10 mouse cellular contexts compared by ENCODE assay signal in the genomic region with DNA sequence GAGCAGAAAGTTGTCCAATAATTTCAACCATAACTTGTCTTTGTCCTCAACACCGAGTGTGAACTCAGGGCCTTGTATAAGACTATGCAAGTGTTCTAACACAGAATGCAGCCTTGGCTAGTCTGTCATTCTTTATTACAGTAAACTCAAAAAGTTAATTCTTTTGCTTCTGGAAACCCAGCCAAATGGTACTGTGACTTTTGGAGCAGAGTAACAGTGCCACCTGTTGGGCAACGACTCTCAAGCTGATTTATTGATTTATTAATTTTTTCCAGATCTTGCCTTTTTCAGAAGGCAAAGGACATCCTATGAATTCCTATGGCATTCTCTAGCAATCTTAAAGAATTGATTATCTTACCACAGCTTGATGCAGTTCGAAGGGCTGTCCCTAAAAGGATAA. TPM values are rescaled to one million over a fixed set of nuclear protein-coding genes. Genes with fewer than 3 reads are reported as not detected.
A peak's percentile ranks its signal among the peaks of the same experiment; 100 is the strongest.
DNase-seq lines count a peak whose midpoint lies in the region; ATAC-seq and TF ChIP-seq lines count a peak whose summit lies in the region.
"Had no signal": no experiment of that assay in that cellular context is flagged by ENCODE, and none has a peak within 500 bp of the region (broad histone marks: within the 10 kb centered on the region; RNA-seq: fewer than 3 reads in every experiment).

No protein-coding gene starts in this region.

- no peak overlapping the region for H3K9ac ChIP-seq in liver, embryonic 12.5 days
- H3K9ac ChIP-seq: lung, embryonic 15.5 days; stomach, embryonic 15.5 days had no signal

- no peaks in the 10 kb centered on the region for H3K4me1 ChIP-seq in liver, embryonic 12.5 days
- H3K4me1 ChIP-seq: stomach, embryonic 15.5 days had no signal

- TF ChIP-seq POLR2A in brain, embryonic 14.5 days (IDR thresholded peaks at IDR 0.05; ENCODE audit: borderline replicate concordance, extremely low read depth, insufficient read depth, insufficient read length, poor library complexity, severe bottlenecking) = no peak

- H3K27me3 ChIP-seq in liver, embryonic 12.5 days (replicated peaks) = no peaks in the 10 kb centered on the region
- H3K27me3 ChIP-seq in splenic B cell, adult 2 months (ENCODE audit: control insufficient read depth, insufficient read depth, low read length, poor library complexity, severe bottlenecking) = no peaks in the 10 kb centered on the region
- H3K27me3 ChIP-seq: lung, embryonic 15.5 days; stomach, embryonic 15.5 days had no signal

- no peak overlapping the region for H3K4me2 ChIP-seq in liver, embryonic 12.5 days
- H3K4me2 ChIP-seq: lung, embryonic 15.5 days; stomach, embryonic 15.5 days had no signal

- WGBS in liver, embryonic 12.5 days (ENCODE audit: insufficient replicate concordance) = 24% methylated on average over 3 of the region's 3 CpGs

- H3K9me3 ChIP-seq in liver, embryonic 12.5 days (replicated peaks) = no peaks in the 10 kb centered on the region
- H3K9me3 ChIP-seq: lung, embryonic 15.5 days; stomach, embryonic 15.5 days had no signal

- TF ChIP-seq CTCF in brain, embryonic 14.5 days (IDR thresholded peaks at IDR 0.05; ENCODE audit: borderline replicate concordance, extremely low read depth, insufficient read depth, insufficient read length) = peak; percentile 52; the same call in 1 of the 2 replicates

- no peak overlapping the region for H3K4me3 ChIP-seq in liver, embryonic 12.5 days
- H3K4me3 ChIP-seq: lung, embryonic 15.5 days; stomach, embryonic 15.5 days had no signal

- DNase-seq in CD4-positive, CD25-positive, alpha-beta regulatory T cell, adult 2 months (ENCODE audit: low read depth, low spot score) = peak; percentile 36
- DNase-seq in liver = peak; percentile 18
- DNase-seq in brain, embryonic 14.5 days (ENCODE audit: low read depth) = peak; percentile 65
- DNase-seq in kidney, postnatal 14 days = peak; percentile 66
- DNase-seq in splenic B cell, adult 2 months (ENCODE audit: low read depth, low spot score) = peak; percentile 41

- H3K27ac ChIP-seq in liver, embryonic 12.5 days = no peak overlapping the region
- H3K27ac ChIP-seq: stomach, embryonic 15.5 days had no signal

- no peaks in the 10 kb centered on the region for H3K36me3 ChIP-seq in liver, embryonic 12.5 days
- H3K36me3 ChIP-seq in splenic B cell, adult 2 months (ENCODE audit: control insufficient read depth, insufficient read depth, low read length, poor library complexity, severe bottlenecking) = no peaks in the 10 kb centered on the region
- H3K36me3 ChIP-seq: lung, embryonic 15.5 days; stomach, embryonic 15.5 days had no signal

- no peak for ATAC-seq in CD4-positive, CD25-positive, alpha-beta regulatory T cell, adult 4 months
- ATAC-seq in liver, embryonic 12.5 days = no peak
- no peak for ATAC-seq in megakaryocyte-erythroid progenitor cell, adult 5-6 weeks (replicated peaks; ENCODE audit: low FRiP score, low TSS enrichment, poor library complexity, severe bottlenecking)

RNA-seq across cellular contexts. Expression of gene C1qtnf3, which starts 51.1 kb away (rescaled TPM):
- polyA plus RNA-seq in CD4-positive, CD25-positive, alpha-beta regulatory T cell, adult 4 months (2017; shearing (Covaris generic)) = not detected
- 0.12 and 0.19 TPM in 2 replicates for polyA plus RNA-seq in liver, embryonic 12.5 days (2016; fragmentation: Nextera tagmentation; extraction: Ambion mirVana)
- polyA plus RNA-seq in brain, embryonic 14.5 days (2012; rRNA removed) = 0.92 and 3.6 TPM in 2 replicates
- not detected in 2 replicates for total RNA-seq in megakaryocyte-erythroid progenitor cell, adult 5-6 weeks (2014; fragmentation: Nextera tagmentation)
- total RNA-seq in megakaryocyte-erythroid progenitor cell, adult 5-6 weeks (2017) = not detected in 2 replicates
